Mouse (Mus musculus) layer of hippocampus, adult 9-11 months (tissue): ENCODE data around the gene Bckdhb.
"Not testable (repeated sequence)": the region's sequence is repeated elsewhere in the genome, so short reads cannot be mapped to it uniquely, and the experiment has no call there.

Experiments
- DNase-seq: peaks from one replicate; pipeline ENCODE4 v3.0.0; 2022

Gene Bckdhb

GRCm38 (mm10) chr9:83964376-83964775 lies 39.4 kb downstream of the Bckdhb start:
- DNase-seq: no peak

- no peak for DNase-seq
These were observed 42.6 kb downstream of the Bckdhb start for GRCm38 (mm10) chr9:83967439-83968050.

GRCm38 (mm10) chr9:83969326-83969725 lies 44.4 kb downstream of the Bckdhb start:
- DNase-seq: peak; percentile 16

GRCm38 (mm10) chr9:83973467-83973866 lies 48.5 kb downstream of the Bckdhb start:
- no peak for DNase-seq

- DNase-seq: no peak
These were observed 50.9 kb downstream of the Bckdhb start for GRCm38 (mm10) chr9:83975811-83976210.

- DNase-seq: no peak
These were observed 56.3 kb downstream of the Bckdhb start for GRCm38 (mm10) chr9:83981234-83981633.

GRCm38 (mm10) chr9:84008961-84009360 lies 84.0 kb downstream of the Bckdhb start:
- no peak for DNase-seq

GRCm38 (mm10) chr9:84011146-84011545 lies 86.2 kb downstream of the Bckdhb start:
- no peak for DNase-seq

GRCm38 (mm10) chr9:84018141-84018540 lies 93.2 kb downstream of the Bckdhb start:
- DNase-seq: not testable (repeated sequence)

GRCm38 (mm10) chr9:84019627-84020026 lies 94.7 kb downstream of the Bckdhb start:
- no peak for DNase-seq

GRCm38 (mm10) chr9:84021189-84021588 lies 96.2 kb downstream of the Bckdhb start:
- DNase-seq: no peak

- DNase-seq: no peak
These were observed 103.2 kb downstream of the Bckdhb start for GRCm38 (mm10) chr9:84028120-84028519.

GRCm38 (mm10) chr9:84030691-84031290 lies 105.8 kb downstream of the Bckdhb start:
- no peak for DNase-seq

- DNase-seq: no peak
These were observed 106.5 kb downstream of the Bckdhb start for GRCm38 (mm10) chr9:84031406-84031805.

- no peak for DNase-seq
These were observed 107.9 kb downstream of the Bckdhb start for GRCm38 (mm10) chr9:84032669-84033341.

GRCm38 (mm10) chr9:84036046-84036445 lies 111.1 kb downstream of the Bckdhb start:
- DNase-seq: no peak

GRCm38 (mm10) chr9:84037224-84037623 lies 112.3 kb downstream of the Bckdhb start:
- DNase-seq: no peak

- DNase-seq: no peak
These were observed 114.0 kb downstream of the Bckdhb start for GRCm38 (mm10) chr9:84038946-84039345.

- DNase-seq: no peak
These were observed 115.4 kb downstream of the Bckdhb start for GRCm38 (mm10) chr9:84040376-84040775.

- no peak for DNase-seq
These were observed 116.8 kb downstream of the Bckdhb start for GRCm38 (mm10) chr9:84041631-84042277.

- no peak for DNase-seq
These were observed 117.6 kb downstream of the Bckdhb start for GRCm38 (mm10) chr9:84042539-84042938.

- DNase-seq: no peak
These were observed 119.2 kb downstream of the Bckdhb start for GRCm38 (mm10) chr9:84044136-84044535.

GRCm38 (mm10) chr9:84045632-84046031 lies 120.7 kb downstream of the Bckdhb start:
- DNase-seq: no peak

- no peak for DNase-seq
These were observed 121.4 kb downstream of the Bckdhb start for GRCm38 (mm10) chr9:84046334-84046733.
